Mouse (Mus musculus): ENCODE results near the gene Trmt11. TPM values are rescaled to one million over a fixed set of nuclear protein-coding genes. Genes with fewer than 3 reads are reported as not detected.
"Not testable (repeated sequence)": the region's sequence is repeated elsewhere in the genome, so short reads cannot be mapped to it uniquely, and the experiment has no call there.

Trmt11 gene
- polyA plus RNA-seq (2015; fragmentation: Nextera tagmentation; extraction: Ambion mirVana): 23.9 and 26.6 TPM in 2 replicates

DNA sequence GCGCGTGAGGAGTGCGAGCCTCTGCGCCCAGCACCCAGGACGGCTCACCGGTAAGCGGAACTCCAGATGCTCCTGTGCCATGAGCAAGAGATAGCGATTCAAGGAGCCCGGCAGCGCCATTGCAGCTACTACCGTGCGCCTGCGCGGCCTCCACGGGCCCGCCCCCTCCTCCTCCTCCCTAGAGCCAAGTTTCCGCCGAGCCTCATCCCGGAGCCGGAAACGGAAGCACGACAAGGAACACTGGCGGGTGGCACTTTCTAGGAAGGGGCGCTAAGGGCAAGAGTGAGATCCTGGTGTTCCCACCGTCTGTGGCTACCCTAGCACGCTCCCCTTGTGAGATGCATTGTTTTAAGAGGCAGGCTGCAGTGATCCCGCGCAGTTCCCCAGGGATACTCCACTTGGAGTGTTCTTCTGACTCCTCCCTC, at the start of gene Trmt11:
TSS of gene Trmt11 (minus strand) at position 208 of the 425 bp plus-strand sequence.
- peak within 1 kb of the TSS; percentile 84 for H3K9ac ChIP-seq
- H3K4me3 ChIP-seq: peak within 1 kb of the TSS; percentile 74
- WGBS: under 1% methylated on average over 28 of the region's 28 CpGs
- ATAC-seq (ENCODE audit: low FRiP score): peak; percentile 97
- peaks cover 15% of the 10 kb centered on the region for H3K4me1 ChIP-seq (replicated peaks)
- H3K27me3 ChIP-seq: no peaks in the 10 kb centered on the region
- peaks cover 14% of the 10 kb centered on the region for H3K36me3 ChIP-seq
- peak within 1 kb of the TSS; percentile 91 for H3K27ac ChIP-seq
- no peaks in the 10 kb centered on the region for H3K9me3 ChIP-seq
- peak within 1 kb of the TSS; percentile 89 for H3K4me2 ChIP-seq

DNA sequence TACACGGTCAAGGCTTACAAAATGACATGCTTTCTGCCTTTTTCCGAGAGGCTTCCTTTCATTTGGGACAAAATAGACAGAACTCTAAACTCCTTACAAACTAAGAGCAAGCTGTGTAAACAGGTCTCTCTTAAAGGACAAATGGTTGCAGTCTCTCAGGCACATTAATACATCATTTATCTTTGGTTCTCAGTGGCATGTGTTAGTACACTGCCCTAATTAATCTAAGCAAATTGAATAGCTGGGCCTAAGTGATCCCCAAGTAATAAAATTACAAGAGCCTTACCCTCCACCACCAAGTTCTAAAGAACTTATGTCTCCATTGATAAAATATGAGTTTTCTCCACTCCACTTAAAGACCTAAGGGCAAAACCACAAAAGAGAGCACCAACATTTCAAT, 47.1 kb upstream of the Trmt11 start:
- no peaks in the 10 kb centered on the region for H3K4me1 ChIP-seq (replicated peaks)
- H3K36me3 ChIP-seq: peaks cover 12% of the 10 kb centered on the region
- no peaks in the 10 kb centered on the region for H3K9me3 ChIP-seq
- WGBS: 45% methylated on average over 2 of the region's 2 CpGs
- no peak overlapping the region for H3K4me3 ChIP-seq
- ATAC-seq (ENCODE audit: low FRiP score): no peak
- H3K27me3 ChIP-seq: no peaks in the 10 kb centered on the region
- H3K9ac ChIP-seq: no peak overlapping the region
- H3K27ac ChIP-seq: no peak overlapping the region
- H3K4me2 ChIP-seq: no peak overlapping the region

GRCm38 (mm10) chr10:30638216-30638615, 37.7 kb upstream of the Trmt11 start:
- H3K4me1 ChIP-seq (replicated peaks): no peaks in the 10 kb centered on the region
- H3K9ac ChIP-seq: no peak overlapping the region
- no peak overlapping the region for H3K27ac ChIP-seq
- 84% methylated on average over 3 of the region's 3 CpGs for WGBS
- no peak for ATAC-seq (ENCODE audit: low FRiP score)
- no peak overlapping the region for H3K4me2 ChIP-seq
- H3K27me3 ChIP-seq: no peaks in the 10 kb centered on the region
- no peaks in the 10 kb centered on the region for H3K36me3 ChIP-seq
- no peak overlapping the region for H3K4me3 ChIP-seq
- H3K9me3 ChIP-seq: no peaks in the 10 kb centered on the region

GRCm38 (mm10) chr10:30636474-30637154, 36.1 kb upstream of the Trmt11 start:
- not testable (repeated sequence) for H3K4me3 ChIP-seq; H3K36me3 ChIP-seq; H3K4me1 ChIP-seq (replicated peaks); ATAC-seq (ENCODE audit: low FRiP score); H3K9me3 ChIP-seq; H3K9ac ChIP-seq; H3K4me2 ChIP-seq; H3K27ac ChIP-seq; H3K27me3 ChIP-seq
- 79% methylated on average over 1 of the region's 1 CpGs for WGBS

DNA sequence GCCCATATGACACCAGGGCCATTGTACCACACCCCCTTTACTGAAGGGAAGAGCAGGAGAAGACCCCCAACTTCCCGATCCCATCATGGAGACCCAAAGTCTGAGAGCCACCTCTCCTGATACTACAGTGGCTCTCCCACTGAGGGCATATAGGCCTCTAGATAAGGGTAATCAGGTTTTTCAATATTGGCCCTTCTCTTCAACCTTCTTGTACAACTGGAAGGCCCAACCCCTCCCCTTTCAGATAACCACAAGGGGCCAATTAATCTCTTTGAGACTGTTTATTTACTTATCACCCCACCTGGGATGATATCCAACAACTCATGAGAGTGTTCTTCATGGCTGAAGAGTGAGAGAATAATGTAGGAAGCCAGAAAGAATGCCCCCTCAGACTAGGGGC, 32.2 kb upstream of the Trmt11 start:
- H3K9me3 ChIP-seq: no peaks in the 10 kb centered on the region
- no peak overlapping the region for H3K4me3 ChIP-seq
- H3K4me1 ChIP-seq (replicated peaks): no peaks in the 10 kb centered on the region
- no peak overlapping the region for H3K27ac ChIP-seq
- 100% methylated on average over 1 of the region's 1 CpGs for WGBS
- no peaks in the 10 kb centered on the region for H3K27me3 ChIP-seq
- no peak overlapping the region for H3K4me2 ChIP-seq
- H3K36me3 ChIP-seq: no peaks in the 10 kb centered on the region
- H3K9ac ChIP-seq: no peak overlapping the region
- no peak for ATAC-seq (ENCODE audit: low FRiP score)

DNA sequence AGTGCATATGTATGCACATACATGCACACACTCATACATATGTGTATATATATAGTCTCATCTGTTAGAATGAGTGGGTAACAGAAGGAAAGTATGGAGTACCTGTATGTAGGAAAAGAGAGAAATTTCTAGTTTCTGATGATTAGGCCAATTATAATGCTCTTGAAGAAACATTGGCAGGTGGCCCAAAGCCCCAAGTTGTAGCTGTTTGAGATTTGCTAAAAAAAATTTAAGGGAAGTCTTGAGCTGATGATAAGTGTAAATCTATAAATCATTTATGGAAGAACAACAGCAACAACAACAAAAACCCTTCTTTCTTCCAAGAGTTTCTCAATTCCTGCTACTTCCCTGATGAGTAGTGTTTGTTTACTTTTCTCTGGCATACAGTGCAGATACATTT, 29.4 kb upstream of the Trmt11 start:
- Histone ChIP-seq H3K36me3 (no peaks in the 10 kb centered on the region), H3K9me3 (no peaks in the 10 kb centered on the region), H3K4me3 (no peak overlapping the region), H3K4me1 (replicated peaks) (no peaks in the 10 kb centered on the region), H3K27ac (no peak overlapping the region), H3K9ac (no peak overlapping the region), H3K27me3 (no peaks in the 10 kb centered on the region), H3K4me2 (no peak overlapping the region)
- ATAC-seq (ENCODE audit: low FRiP score): no peak

- Histone ChIP-seq H3K27me3 (no peaks in the 10 kb centered on the region), H3K9me3 (no peaks in the 10 kb centered on the region), H3K4me3 (no peak within 1 kb of the TSS), H3K27ac (no peak within 1 kb of the TSS), H3K4me2 (no peak within 1 kb of the TSS), H3K9ac (no peak within 1 kb of the TSS), H3K36me3 (no peaks in the 10 kb centered on the region), H3K4me1 (replicated peaks) (no peaks in the 10 kb centered on the region)
- whole genome bisulfite sequencing: 95% methylated on average over 3 of the region's 3 CpGs
- no peak for ATAC-seq (ENCODE audit: low FRiP score)
Observed at GRCm38 (mm10) chr10:30629513-30629912, 29.0 kb upstream of the Trmt11 start, which contains the start of gene Hint3. TSS of gene Hint3 (minus strand) at chr10:30629632.

- not testable (repeated sequence) for H3K9ac ChIP-seq; H3K9me3 ChIP-seq; H3K4me1 ChIP-seq (replicated peaks); H3K4me3 ChIP-seq; H3K4me2 ChIP-seq; H3K36me3 ChIP-seq; H3K27me3 ChIP-seq; H3K27ac ChIP-seq; ATAC-seq (ENCODE audit: low FRiP score)
- 93% methylated on average over 11 of the region's 11 CpGs for WGBS
Observed at GRCm38 (mm10) chr10:30628444-30628843, 27.9 kb upstream of the Trmt11 start.

DNA sequence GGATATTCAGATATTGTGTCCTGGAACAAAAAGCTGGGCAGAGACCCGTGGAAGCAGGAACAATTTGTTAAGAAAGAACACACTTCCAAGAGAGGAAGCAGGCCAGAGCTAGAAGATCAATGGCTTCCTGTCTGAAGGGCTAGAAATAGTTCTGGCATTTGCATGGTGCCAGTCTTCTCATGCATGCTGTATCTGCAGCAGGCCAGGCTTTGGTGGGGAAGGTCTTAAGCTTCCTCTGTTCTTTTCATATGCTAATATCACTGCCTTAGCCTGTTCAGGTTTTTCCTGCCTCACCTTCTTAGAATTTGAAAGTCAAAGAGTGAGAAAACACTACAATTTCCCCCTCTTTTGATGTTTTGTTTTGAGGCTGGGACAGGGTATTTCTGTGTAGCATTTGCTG, 27.0 kb upstream of the Trmt11 start:
- 45% methylated on average over 1 of the region's 1 CpGs for WGBS

DNA sequence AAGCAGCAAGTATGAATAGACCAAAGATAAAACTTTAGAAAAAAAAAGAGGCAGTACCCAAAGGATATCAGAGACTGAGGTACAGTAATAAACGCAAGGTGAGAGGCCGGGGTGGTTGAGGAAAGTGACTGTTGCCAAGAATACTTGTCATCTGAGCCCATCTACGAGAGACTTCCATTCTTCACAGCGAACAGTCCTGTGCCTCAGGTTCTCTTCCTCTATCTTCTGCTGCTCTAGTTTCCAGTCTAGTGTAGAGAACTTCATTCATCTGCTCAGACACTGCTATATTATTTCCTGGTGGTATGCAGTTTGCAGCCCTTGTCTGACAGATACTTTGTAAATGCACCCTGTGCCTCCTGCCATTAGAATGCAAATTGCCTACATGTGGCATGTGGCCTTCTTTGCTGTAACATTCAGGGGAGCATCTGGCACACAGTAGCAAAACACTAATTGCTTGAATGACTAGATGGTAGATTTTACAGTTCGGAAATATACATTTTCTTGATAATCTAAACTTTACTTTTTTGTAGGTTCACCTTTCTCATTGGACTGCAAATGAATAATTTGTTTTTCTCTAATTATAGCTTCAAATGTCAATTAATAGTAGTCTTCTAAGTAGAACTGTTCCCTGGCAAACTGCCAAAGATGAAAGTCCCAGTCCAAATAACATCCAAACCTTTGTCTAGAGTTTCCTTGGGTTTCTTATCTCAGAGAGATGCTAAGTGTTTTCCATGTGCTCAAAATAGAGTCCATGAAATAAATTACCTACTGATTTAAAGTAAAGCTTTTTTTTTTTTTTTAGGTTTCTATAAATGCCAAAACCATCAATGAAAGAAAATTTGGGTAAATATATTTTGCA, 23.8 kb upstream of the Trmt11 start:
- ATAC-seq (ENCODE audit: low FRiP score): peak; percentile 63; the same call in 1 of the 2 replicates
- no peak overlapping the region; the same call in 1 of the 2 replicates for H3K27ac ChIP-seq
- H3K4me2 ChIP-seq: no peak overlapping the region
- 61% methylated on average over 5 of the region's 5 CpGs for WGBS
- H3K9ac ChIP-seq: no peak overlapping the region
- H3K27me3 ChIP-seq: 0 out of 2 replicates have a peak, but pooled peaks cover 10% of the 10 kb centered on the region
- no peaks in the 10 kb centered on the region for H3K36me3 ChIP-seq
- H3K4me3 ChIP-seq: no peak overlapping the region
- no peaks in the 10 kb centered on the region for H3K9me3 ChIP-seq
- 0 out of 2 replicates have a peak, but pooled peaks cover 4% of the 10 kb centered on the region for H3K4me1 ChIP-seq (replicated peaks)

More for the DNA sequence above, 27.0 kb upstream of the Trmt11 start:
- no peak for ATAC-seq (ENCODE audit: low FRiP score)
- Histone ChIP-seq H3K27me3 (no peaks in the 10 kb centered on the region), H3K36me3 (no peaks in the 10 kb centered on the region), H3K4me2 (no peak overlapping the region), H3K27ac (no peak overlapping the region), H3K9ac (no peak overlapping the region), H3K4me1 (replicated peaks) (0 out of 2 replicates have a peak, but pooled peaks cover 4% of the 10 kb centered on the region), H3K4me3 (no peak overlapping the region), H3K9me3 (no peaks in the 10 kb centered on the region)

DNA sequence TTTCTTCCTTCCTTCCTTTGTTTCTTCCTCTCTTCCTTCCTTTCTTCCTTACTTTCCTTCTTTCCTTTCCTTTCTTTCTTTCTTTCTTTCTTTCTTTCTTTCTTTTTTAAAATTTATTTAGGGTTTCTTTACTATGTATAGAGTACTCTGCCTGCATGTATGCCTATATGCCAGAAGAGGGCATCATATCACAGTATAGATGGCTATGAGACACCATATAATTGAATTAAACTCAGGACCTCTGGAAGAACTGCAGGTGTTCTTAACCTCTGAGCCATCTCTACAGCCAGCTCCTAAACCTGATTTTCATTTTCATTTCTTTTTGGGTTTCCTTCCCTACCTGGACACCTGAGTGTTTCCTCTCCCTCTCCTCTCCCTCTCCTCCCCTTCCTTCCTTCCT, 22.4 kb upstream of the Trmt11 start:
- no peak for ATAC-seq (ENCODE audit: low FRiP score)
- Histone ChIP-seq H3K9ac (no peak overlapping the region), H3K4me1 (replicated peaks) (0 out of 2 replicates have a peak, but pooled peaks cover 4% of the 10 kb centered on the region), H3K27ac (no peak overlapping the region), H3K4me2 (no peak overlapping the region), H3K27me3 (0 out of 2 replicates have a peak, but pooled peaks cover 10% of the 10 kb centered on the region), H3K9me3 (no peaks in the 10 kb centered on the region), H3K4me3 (no peak overlapping the region), H3K36me3 (no peaks in the 10 kb centered on the region)

- Histone ChIP-seq H3K4me1 (replicated peaks) (peaks cover 6% of the 10 kb centered on the region), H3K4me2 (peak overlapping the region; percentile 70), H3K9ac (peak overlapping the region; percentile 77), H3K27me3 (0 out of 2 replicates have a peak, but pooled peaks cover 10% of the 10 kb centered on the region), H3K27ac (peak overlapping the region; percentile 49; the same call in 1 of the 2 replicates), H3K36me3 (no peaks in the 10 kb centered on the region), H3K4me3 (peak overlapping the region; percentile 61), H3K9me3 (no peaks in the 10 kb centered on the region)
- no peak for ATAC-seq (ENCODE audit: low FRiP score)
- WGBS: 53% methylated on average over 3 of the region's 3 CpGs
Observed at GRCm38 (mm10) chr10:30618918-30619210, 18.3 kb upstream of the Trmt11 start.

Data from hindbrain, embryonic 13.5 days (tissue).